Mouse (Mus musculus): Measurements from ENCODE around the gene Rab23.

Gene Rab23

DNA sequence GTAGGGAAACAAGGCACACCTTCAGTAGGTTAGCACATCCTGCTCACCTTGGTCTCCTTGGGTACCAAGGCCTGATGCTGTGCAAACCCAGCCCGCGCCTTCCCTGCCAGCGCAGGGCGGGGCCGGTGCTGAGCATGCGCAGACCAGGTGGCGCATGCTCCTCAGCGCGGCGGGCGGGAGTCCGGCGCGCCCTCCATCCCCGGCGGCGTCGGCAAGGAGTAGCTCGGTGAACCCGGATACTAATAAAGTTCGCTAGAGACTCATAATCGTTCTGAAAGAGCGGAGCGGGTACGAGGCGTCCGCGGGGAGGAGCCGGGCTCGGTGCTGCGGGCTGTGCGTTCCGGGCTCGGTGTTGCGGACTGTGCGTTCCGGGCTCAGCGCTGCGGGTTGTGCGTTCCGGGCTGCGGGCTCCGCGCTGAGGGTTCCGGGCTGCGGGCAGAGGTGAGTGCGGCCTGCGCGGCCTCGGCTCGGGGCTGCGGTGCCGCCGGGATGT, at the start of gene Rab23:
TSS of gene Rab23 (plus strand) at position 155 of the 493 bp plus-strand sequence.
- peak; percentile 78 for DNase-seq

DNA sequence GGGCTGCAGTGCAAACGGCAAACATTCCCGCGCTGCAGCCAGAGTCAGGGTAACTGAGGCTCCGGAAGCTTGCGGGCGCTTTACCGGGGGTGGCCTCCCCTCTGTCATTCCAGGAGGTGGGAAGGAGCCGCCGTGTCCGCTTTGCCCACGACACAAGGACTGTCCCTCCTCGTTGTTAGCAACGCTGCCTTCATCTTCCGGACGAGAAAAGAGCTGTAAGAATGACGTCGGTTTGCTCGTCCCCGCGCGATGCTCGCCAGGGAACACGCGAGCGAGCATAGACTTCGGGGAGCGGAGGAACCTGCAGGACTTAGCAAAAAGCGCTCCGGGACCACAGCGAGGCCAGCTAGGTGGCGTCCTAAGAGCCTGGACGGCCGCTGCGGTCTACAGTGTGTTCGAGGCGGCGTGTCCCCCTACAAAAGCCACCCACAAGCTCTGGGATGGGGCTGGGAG, 49.5 kb upstream of the Rab23 start:
- peak; percentile 64 for DNase-seq

DNA sequence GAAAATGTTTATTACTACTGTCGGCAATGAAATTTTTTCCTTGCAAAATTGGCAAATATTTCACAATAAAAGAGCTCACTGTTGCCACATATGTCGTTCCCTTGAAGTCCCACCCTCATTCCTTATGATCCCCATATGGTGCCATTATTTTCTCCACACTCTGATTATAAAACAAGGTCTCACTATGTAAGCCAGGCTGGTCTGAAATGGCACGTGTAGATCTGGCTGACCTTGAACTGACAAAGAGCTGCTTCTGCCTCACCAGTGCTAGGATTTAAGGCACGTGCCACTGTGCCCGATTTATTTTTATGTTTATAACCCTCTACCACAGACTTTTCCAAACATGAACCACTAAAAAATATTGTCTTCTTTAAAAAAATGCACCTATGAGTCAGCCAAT, 48.2 kb upstream of the Rab23 start:
- no peak for DNase-seq

DNA sequence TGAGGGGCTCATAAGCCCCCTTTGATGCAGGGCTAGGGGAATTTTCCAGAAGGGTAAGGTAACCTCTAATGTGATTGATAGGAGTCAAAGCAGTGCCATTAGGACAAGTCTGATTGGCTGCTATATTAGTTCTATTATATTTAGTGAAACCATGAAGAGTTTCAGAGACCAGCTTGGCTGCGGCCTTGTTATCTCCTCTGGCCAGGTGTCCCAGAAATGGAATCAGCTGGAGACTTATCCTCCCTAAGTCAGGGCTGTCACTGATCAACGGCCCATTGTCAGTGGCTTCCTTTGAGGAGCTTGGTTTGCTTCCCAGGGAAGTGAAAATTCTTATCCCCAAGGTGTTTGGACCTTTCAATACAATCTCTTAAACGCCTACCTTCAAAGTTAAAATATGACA, 47.6 kb upstream of the Rab23 start:
- DNase-seq = no peak

DNA sequence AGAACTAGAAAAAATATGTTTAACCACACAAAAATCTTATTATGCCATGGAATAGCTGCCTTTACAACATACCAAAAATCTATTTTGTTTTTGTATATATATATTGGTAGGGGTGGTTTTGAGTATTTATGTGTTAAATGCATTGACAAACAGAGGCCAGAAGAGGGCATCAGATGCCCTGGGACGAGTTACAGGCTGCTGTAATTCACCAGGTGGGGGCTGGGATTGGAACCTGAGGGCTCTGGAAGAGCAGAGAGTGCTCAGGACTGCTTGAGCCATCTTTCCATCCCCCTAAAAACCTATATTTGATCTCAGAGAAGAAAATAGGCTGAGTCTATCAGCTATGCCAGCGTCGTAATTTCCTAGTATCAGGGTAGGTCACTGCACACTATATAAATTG, 47.2 kb upstream of the Rab23 start:
- peak; percentile 14 for DNase-seq

DNA sequence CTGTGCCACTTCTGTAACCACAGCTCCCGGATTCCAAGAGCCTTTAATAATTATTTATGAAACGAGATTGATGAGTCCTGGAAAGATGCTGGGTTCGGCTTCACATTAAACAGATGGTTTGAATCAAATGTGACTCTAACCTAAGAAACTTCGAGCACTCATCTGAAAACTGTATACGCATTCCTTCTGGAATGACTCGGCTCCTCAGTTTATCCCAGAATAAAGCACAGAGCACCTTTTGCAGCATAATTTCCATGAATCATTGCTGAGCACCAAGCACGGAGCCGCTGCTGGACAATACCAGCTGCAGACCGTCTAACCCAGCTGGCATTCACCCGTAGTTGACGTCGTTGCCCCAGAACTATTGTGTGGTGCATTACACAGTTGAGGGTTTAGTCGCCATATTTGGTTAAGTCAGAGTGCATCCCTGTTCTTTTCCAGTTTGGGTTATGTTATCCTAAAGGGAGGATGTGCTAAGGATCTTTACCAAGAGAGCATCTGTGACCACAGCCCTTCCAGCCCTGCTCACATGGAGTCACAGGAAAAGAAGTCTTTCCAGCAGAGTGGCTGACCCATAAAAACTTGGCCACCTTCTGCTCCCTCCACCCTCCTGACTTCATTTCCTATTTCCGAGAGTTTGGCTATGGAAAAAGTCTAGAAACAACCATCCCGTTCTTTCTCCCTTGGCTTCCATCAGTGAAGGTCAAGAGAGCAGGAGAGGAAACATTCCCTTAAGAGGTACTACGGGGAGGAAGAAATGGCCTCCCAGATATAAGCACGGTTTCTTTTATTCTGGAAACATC, 46.3 kb upstream of the Rab23 start:
- DNase-seq = no peak

DNA sequence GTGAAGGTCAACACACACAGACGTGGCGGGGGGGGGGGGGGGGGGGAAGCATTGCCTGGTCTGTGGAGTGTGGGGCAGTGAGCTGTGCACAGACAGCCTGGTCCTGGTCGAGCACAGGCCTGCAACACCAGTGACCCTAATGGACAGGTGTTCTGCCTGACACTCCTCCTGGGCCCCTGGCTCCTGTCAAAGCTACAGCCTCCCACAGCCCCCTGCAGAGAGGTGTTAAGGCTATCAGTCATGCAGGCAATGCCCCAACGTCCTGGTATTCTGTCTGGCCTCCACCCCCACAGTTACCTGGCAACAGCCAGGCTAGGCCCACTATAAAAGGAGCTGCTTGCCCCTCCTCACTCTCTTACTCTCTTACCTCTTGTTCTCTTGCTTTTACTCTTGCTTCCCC, 39.3 kb upstream of the Rab23 start:
- DNase-seq = no peak

DNA sequence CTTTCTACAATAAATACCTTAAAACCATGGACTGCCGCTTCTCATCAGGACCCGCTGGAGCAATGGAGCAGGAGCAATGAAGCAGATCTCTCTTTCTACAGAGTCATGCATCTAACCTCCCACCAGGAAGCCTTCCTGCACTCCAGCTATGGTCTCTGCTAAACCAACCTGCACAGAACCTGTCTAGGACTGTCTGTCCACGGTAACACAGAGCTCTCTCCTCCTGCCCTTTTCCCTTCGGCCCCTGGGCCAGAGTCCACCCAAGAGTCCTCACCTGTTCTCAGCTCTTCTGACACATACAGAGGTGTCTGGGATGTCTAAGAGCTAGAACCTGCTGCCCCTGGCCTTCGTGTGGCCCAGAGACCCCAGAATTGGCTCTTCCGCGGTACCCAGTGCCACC, 38.8 kb upstream of the Rab23 start:
- DNase-seq = no peak

DNA sequence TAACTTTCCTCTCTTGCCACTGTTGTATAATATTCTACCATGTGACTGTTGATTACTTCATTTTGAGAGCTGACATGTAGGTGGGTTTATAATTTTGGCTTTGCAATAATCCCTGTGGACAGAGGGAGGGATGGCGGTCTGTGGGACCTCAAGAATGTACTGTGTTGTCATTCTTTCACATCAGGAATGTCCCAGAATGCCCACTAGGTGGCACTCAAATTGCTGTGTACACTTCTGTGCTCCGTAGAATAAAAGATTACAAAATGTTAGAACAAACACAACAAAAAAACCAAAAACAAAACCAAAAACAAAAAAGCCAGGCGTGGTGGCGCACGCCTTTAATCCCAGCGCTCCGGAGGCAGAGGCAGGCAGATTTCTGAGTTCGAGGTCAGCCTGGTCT, 35.2 kb upstream of the Rab23 start:
- DNase-seq = peak; percentile 21

DNA sequence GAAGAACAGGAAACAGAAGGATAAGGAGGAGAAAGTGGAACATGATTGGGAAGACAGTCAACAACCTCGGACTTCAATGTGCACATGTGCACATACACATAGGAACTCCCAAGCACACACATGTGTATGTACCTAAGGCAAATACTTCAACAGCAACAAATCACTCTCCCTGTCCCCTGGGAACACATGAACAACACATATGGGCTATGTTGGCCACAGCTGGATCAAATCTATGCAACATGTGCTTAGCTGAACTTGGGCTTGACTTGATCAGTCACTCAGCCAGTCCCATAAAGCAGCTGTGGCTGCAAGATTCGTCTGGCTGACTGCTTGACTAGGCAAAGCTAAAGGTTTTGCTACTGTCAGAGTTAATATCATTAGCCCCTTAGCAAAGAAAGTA, 30.9 kb upstream of the Rab23 start:
- DNase-seq = no peak

DNA sequence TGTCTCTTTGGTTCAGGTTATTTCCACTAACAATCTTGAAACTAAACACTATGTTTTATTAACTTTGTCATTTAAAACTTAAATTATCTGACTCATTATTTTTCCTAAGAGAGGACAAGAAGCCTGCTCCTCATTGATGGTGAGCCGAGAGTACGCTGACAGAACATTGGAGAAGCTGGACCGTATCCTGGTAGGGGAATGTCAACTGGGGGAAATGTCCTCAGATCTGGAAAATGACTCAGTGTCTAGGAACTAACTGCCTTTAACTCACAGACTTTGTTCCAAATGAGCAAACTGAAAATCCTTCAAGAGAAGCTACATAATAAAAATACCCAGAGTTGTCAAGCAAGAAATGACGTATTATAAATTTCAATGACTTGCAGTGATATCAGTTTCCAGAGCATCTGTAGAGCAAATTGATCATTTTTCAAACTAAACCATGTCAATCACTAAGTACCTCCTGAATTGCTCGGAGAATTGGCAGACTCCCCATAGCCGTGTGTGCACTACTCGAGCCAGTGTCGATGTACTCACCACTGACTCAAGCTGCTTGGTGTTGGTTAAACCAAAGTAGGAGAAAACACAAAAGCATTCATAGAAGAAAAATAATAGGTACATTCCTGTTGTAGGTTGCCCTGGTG, 30.1 kb upstream of the Rab23 start:
- no peak for DNase-seq

DNA sequence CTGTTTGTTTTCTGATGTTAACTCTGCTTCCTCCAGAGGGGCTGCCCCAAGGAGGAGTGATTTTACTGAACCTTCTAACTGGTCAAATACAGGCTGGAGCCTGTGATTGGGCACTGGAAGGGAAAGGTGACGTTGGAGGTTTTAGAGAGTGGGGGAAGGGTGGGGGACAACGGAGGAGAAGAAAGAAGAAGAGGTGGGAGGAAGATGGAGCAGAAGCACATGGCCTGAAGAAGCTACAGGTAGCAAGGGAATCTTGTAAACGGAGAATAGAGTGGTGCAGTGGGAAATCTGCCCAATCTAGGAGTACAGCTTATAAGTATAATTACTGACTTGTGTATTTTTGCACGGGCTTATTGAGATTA, 29.6 kb upstream of the Rab23 start:
- DNase-seq = no peak

DNA sequence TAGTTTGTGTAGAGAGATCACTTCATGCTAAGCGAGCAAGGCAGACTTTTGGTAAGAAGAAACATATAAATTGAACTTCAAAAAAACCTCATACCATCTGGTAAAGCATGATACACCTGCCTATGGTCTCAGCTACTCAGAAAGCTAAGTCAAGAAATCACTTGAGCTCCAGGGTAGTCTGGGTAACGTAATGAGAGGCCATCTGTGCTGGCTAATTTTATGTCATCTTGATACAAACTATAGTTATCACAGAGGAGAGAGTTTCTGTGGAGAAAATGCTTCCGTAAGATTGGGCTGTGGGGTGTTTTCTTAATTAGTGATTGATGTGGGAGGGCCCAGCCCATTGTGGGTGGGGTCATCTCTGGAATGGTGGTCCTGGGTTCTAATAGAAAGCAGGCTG, 25.8 kb upstream of the Rab23 start:
- no peak for DNase-seq

DNA sequence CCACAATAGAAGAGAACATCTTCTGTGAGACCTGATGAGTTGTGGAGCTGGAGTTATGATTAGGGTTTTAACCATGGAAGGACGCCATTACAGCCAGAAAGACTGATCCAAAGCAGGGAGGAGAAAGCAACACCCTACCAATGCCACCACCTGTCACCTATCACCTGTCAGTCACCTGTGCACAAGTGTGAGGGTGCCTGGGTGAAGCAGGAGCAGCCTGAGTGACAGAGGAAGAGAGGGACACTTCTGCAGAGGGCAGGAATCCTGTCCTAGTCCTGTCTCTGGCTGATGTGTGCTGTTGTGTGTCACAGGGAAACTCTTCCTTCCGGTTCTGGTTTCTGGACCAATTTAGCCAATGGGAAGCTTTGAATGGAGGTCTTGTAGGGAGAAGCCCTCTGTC, 23.7 kb upstream of the Rab23 start:
- DNase-seq = no peak

DNA sequence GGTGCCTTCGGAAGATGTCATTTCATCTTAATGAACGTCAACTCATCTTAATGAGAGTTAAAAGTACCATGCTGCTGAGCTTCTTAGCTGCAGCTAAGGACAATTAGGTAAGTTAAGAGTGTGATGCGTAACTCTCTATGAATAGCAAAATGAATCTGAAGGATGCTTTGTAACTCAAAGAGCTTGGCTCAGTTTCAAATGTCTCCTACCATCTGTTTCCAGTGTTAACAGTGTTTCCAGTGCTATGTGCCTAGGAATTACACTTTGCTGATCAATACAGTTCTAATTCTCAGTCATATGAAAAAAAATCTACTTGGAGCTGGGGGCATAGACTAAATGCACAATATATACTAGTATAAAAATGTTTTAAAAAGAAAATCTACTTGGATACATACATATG, 18.4 kb upstream of the Rab23 start:
- DNase-seq = no peak

DNA sequence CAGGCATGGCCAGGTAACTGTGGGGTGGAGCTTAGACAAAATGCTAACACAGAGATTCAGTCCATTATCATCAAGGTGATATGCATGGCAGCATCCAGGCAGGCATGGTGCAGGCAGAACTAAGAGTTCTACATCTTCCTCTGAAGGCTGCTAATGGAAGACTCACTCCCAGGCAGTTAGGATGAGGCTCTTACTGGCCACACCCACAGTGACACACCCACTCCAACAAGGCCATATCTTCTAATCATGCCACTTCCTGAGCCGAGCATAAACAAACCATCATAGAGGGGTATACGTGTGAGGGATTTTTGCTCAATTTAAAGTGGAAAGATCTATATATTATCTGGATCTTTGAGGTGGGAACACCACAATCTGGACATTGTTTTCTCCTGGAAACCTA, 10.1 kb upstream of the Rab23 start:
- no peak for DNase-seq

DNA sequence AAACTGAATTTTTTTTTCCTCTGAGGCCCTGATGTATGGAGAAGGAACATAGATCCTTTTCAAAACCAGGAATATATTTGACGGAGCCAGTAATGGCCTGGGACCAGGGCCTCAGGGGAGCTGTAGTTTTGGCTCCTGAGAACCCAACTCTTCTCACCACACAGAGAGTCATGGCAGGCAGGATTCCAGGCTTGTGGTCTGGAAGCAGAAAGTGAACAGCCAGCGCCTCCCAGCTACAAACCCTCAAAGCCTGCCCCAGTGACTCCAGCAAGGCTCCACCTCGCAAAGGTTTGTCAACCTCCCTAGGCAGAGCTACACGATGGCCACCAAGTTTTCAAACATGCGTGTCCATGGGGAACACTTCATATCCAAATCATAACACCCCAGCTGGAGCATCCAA, 7.7 kb upstream of the Rab23 start:
- DNase-seq = no peak

DNA sequence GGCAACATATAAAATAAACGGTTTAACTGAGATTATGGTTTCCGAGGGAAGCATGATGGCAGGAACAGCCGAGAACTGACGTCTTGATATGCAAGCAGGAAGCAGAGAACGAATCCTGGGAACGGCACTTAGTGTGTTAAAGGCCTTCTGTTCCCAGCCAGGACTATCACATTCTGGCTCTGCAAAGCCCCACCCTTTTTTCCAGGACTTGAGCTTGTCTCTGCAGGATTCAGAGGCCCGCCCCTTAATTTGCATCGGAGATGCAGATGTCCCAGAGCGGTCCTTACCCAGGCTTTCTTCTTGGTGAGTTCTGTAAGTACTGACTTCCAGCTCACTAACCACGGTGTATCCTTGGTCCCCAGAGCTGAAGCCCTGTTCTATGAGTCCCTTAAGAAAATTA, 4.9 kb upstream of the Rab23 start:
- no peak for DNase-seq

DNA sequence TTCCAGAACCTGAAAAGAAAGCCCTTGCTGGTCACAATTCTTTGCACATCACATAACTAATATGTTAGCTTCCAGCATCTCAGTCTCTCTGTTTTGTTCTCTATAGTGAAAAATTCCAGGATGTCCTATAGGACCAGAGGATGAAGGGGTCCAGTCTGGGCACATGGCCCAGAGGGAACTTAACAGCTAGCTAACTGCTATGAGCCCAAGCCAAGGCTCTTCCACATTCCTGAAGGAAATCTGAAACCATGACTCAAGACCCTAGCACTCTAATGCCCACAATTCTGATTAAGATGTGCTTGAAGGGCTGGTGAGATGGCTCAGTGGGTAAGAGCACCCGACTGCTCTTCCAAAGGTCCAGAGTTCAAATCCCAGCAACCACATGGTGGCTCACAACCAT, 2.1 kb upstream of the Rab23 start:
- DNase-seq = no peak

DNA sequence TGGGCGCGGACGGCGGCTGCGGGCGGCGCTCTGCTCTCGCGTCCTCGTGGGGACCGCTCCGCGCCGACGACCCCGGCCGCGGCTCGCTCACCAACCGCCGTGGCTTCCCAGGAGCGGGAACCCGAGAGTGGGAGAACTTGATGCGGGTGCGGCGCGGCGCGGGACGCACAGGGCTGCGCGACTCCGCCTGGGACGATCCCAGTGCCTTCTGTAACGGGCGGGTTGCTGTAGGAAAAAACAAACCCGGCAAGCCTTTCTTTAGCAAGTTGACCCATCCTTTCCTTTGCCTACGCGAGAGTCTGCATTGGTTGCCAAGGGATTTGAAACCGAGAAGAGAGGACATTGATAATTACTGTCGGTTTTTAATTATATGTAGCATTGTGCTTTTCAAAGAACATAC, 544 bp downstream of the Rab23 start:
- DNase-seq = no peak

DNA sequence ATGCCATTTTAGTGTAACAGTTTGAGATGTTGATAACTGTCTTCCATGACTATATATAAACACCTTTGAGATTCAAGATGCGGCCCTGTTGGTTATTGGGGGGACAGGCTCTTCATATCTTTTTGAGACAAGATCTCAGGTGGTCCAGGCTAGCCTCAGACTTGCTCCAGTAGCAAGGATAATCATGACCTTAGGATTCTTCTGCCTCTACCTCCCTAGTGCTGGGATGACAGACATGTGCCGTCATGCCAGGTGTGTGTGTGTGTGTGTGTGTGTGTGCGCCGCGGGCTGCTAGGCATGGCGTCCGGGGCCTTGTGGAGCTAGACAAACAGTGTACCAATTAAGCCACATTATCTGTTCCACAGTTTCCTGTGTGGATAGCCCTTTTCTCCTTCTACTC, 1.3 kb downstream of the Rab23 start:
- no peak for DNase-seq

DNA sequence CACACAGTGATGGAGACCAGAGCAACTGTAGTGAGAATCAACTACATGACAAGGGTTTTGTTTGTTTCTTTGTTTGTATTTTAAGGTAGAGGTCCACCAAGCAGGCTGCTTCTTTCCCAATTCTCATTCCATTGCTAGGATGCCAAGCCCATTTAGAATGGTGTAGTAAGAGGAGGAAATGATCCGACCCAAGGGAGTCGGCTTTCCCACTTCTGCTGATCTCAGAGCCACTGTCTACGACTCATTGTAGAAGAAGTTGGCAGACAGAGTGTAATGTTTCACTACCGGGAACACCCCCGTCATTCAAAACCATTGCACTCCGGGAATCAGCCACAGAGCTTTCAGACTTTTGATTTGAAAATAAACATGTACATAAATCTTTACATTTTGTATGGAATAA, 4.8 kb downstream of the Rab23 start:
- no peak for DNase-seq

DNA sequence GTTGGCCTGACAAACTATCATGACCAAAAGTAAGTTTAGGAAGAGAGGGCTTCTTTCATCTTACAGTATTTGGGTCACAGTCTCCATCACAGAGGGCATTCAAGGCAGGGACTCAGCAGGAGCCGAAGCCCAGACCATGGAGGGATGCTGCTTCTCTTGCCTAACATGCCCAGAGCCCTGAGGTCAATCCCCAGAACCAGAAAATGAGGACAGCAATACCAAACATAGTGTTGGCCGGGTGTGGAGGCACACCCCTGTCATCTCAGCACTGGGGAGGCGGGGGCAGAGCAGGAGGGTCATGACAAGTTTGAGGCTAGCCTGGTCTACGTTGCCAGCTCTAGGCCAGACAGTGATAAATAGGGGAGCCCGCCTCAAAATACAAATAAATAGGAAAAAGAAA, 5.4 kb downstream of the Rab23 start:
- no peak for DNase-seq

DNA sequence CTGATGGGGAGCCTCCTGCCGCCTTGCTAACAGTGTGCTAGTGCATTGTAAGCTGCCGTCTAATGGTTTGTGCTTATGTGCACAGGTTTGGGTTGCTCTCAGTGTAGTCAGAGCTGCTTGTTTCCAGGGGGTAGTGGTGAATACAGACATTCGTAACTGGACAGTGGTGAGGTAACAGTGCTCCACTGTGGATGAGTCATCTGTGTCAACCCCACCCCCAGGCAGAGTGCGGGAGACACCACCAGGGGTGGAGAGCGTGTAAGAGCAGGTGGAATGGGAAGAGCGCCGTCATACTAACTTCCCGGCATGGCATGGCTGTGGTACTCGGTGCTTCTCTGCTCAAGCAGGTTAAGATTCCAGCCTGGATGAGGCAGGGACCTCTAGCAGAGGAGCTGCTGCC, 13.4 kb downstream of the Rab23 start:
- DNase-seq = no peak
